In the genomic region with DNA sequence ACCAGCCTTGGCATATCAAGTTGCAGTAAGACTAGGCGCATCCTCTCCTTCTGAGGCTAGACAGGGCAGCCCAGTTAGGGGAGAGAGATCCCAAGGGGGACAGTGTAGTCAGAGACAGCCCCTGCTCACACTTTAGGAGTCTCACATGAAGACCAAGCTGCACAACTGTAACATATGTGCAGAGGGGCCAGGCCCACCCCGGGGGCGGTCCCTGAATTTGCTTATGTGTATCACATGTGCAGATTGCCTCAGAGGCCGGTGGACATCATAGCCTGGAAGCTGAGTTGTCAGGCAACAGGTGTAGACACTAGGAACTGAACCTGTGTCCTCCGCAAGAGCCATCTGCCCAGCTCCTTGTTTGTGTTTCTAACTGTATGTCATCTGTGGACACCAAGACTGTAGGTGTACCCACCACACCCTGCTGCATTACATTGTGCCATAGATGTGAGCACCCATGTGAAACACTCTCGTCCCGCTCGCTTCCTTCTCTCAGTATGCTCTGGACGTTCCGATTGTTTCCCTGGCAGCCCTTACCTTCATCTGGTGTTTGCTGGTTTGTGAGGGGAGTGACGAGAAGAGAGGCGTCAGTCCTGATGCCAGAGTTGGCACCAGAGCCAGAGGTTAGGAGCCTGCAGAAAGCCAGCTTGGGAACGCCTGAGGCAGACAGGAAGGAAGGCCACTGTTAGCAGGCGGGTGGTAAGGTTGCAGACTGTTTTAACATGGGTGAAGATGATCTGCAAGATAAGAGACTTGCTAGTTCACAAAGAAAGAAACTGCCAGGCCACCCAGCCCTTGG, we compare ENCODE assay signal across 19 mouse cellular contexts. TPM values are rescaled to one million over a fixed set of nuclear protein-coding genes. Genes with fewer than 3 reads are reported as not detected.
"Had no signal": no experiment of that assay in that cellular context is flagged by ENCODE, and none has a peak within 500 bp of the region (broad histone marks: within the 10 kb centered on the region; RNA-seq: fewer than 3 reads in every experiment).

No protein-coding gene starts in this region.

- H3K9ac ChIP-seq: intestine, embryonic 15.5 days; limb, embryonic 12.5 days; liver, embryonic 14.5 days; lung, embryonic 15.5 days; midbrain, embryonic 12.5 days; stomach, embryonic 15.5 days had no signal

- ATAC-seq: intestine, embryonic 15.5 days; midbrain, embryonic 16.5 days had no signal

- DNase-seq: kidney, adult 2 months; kidney, postnatal 14 days; liver; right cerebral cortex, postnatal 14 days; thymus, adult 2 months; thymus, postnatal 36 days had no signal

- H3K4me3 ChIP-seq: intestine, embryonic 15.5 days; limb, embryonic 12.5 days; lung, embryonic 15.5 days; midbrain, embryonic 12.5 days; stomach, embryonic 15.5 days had no signal

- H3K4me2 ChIP-seq: intestine, embryonic 15.5 days; limb, embryonic 12.5 days; lung, embryonic 15.5 days; midbrain, embryonic 12.5 days; stomach, embryonic 15.5 days had no signal

- H3K9me3 ChIP-seq: intestine, embryonic 15.5 days; limb, embryonic 12.5 days; lung, embryonic 15.5 days; midbrain, embryonic 12.5 days; stomach, embryonic 15.5 days had no signal

- H3K27ac ChIP-seq: intestine, embryonic 15.5 days; limb, embryonic 12.5 days; liver, embryonic 14.5 days; lung, embryonic 15.5 days; midbrain, embryonic 12.5 days; stomach, embryonic 15.5 days had no signal

- H3K27me3 ChIP-seq: intestine, embryonic 15.5 days; limb, embryonic 12.5 days; lung, embryonic 15.5 days; midbrain, embryonic 12.5 days; stomach, embryonic 15.5 days had no signal

RNA-seq across cellular contexts. Expression of gene Ly6g6f, which starts 7.2 kb away (rescaled TPM):
- total RNA-seq: layer of hippocampus, postnatal 10 days; left cerebral cortex, postnatal 36 days; megakaryocyte-erythroid progenitor cell, adult 5-6 weeks had no signal
- polyA plus RNA-seq: kidney, adult 2 months; midbrain, embryonic 16.5 days; neural tube, embryonic 14.5 days had no signal

RNA-seq across cellular contexts. Expression of gene Ly6g6d, which starts 14.7 kb away (rescaled TPM):
- total RNA-seq: megakaryocyte-erythroid progenitor cell, adult 5-6 weeks had no signal

RNA-seq across cellular contexts. Expression of gene Ly6g5c, which starts 15.5 kb away (rescaled TPM):
- total RNA-seq: layer of hippocampus, adult 18-20 months; layer of hippocampus, postnatal 10 days; left cerebral cortex, postnatal 36 days; megakaryocyte-erythroid progenitor cell, adult 5-6 weeks had no signal
- polyA plus RNA-seq: intestine, embryonic 15.5 days; kidney, adult 2 months; limb, embryonic 12.5 days; liver, embryonic 14.5 days; lung, embryonic 15.5 days; midbrain, embryonic 12.5 days; midbrain, embryonic 16.5 days; neural tube, embryonic 14.5 days; spleen, adult 2 months; stomach, embryonic 15.5 days had no signal

RNA-seq across cellular contexts. Expression of gene Ly6g6e, which starts 15.9 kb away (rescaled TPM):
- total RNA-seq: megakaryocyte-erythroid progenitor cell, adult 5-6 weeks had no signal
